Mouse (Mus musculus) midbrain, embryonic 10.5 days (tissue): ENCODE measurements around the gene Hesx1. TPM values are rescaled to one million over a fixed set of nuclear protein-coding genes. Genes with fewer than 3 reads are reported as not detected.
A peak's percentile ranks its signal among the peaks of the same experiment; 100 is the strongest.
"Not testable (repeated sequence)": the region's sequence is repeated elsewhere in the genome, so short reads cannot be mapped to it uniquely, and the experiment has no call there.

ENCODE experiments used
- DNase-seq: peaks from one replicate; pipeline ENCODE4 v3.0.0-alpha.2; 2017; ENCODE audit warnings: low spot score
- H3K27ac ChIP-seq: fragments of 300-500 bp; sonication (generic); replicated peaks from 2 replicates; pipeline ENCODE4 v1.5.1; 2016; ENCODE audit warnings: mild to moderate bottlenecking
- H3K27me3 ChIP-seq: fragments of 300-500 bp; sonication (generic); 2 replicates; pipeline ENCODE4 v1.6.1; 2016; ENCODE audit warnings: low read depth, mild to moderate bottlenecking; ENCODE audit not compliant: poor library complexity, severe bottlenecking
- H3K36me3 ChIP-seq: fragments of 300-500 bp; sonication (generic); 2 replicates; pipeline ENCODE4 v1.6.1; 2016; ENCODE audit warnings: mild to moderate bottlenecking, moderate library complexity
- H3K4me1 ChIP-seq: fragments of 300-500 bp; sonication (generic); 2 replicates; pipeline ENCODE4 v1.6.1; 2016
- H3K4me3 ChIP-seq: fragments of 300-500 bp; sonication (generic); 2 replicates; pipeline ENCODE4 v1.5.1; 2016; ENCODE audit warnings: mild to moderate bottlenecking, moderate library complexity
- H3K9me3 ChIP-seq: fragments of 300-500 bp; sonication (generic); replicated peaks from 2 replicates; pipeline ENCODE4 v1.6.1; 2016; ENCODE audit warnings: mild to moderate bottlenecking
- WGBS: fragments of 180-500 bp; shearing (Covaris S2); methylation state at CpG from one replicate; pipeline ENCODE4 v1.1.7; 2016; 5-methylcytosine and 5-hydroxymethylcytosine counted together
- polyA plus RNA-seq: library from polyadenylated mRNA; unstranded; fragments of >200 nt; fragmentation: Nextera tagmentation; extraction: Ambion mirVana; gene quantifications from 2 replicates; pipeline ENCODE4 v1.2.1, GENCODE M21; 2016

Gene Hesx1
- 0.39 and 1.1 TPM in 2 replicates for polyA plus RNA-seq

GRCm38 (mm10) chr14:26994211-26994741 is at the start of gene Hesx1:
Gene Hesx1 (plus strand): TSS chr14:26994416.
- H3K36me3 ChIP-seq: no peaks in the 10 kb centered on the region
- 12% methylated on average over 16 of the region's 16 CpGs for WGBS
- DNase-seq: peak; percentile 68
- no peaks in the 10 kb centered on the region for H3K9me3 ChIP-seq
- peak within 1 kb of the TSS; percentile 78 for H3K27ac ChIP-seq
- H3K27me3 ChIP-seq: peaks cover 14% of the 10 kb centered on the region
- peak within 1 kb of the TSS; percentile 51 for H3K4me3 ChIP-seq
- peaks cover 12% of the 10 kb centered on the region for H3K4me1 ChIP-seq

DNA sequence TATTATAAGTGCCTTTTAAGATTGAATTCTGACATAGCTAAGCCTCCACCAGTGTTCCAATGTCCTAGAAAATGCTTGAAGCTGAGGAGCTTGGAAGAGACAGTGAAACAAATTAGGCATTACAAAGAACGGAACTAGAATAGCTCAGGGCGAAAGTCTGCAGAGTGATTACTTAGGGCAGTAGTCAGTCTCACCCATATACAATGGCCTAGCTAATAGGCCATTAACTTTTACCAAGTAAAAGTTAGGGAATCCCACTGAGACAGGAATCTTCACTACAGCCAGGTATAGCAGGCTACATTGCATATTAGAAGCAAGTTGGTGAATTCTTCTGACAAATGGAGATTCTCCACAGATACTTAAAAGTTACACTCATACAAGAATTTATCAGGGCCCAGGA is 38.1 kb upstream of the Hesx1 start:
- 89% methylated on average over 2 of the region's 2 CpGs for WGBS
- H3K4me1 ChIP-seq, H3K27ac ChIP-seq, H3K27me3 ChIP-seq, DNase-seq, H3K4me3 ChIP-seq, H3K9me3 ChIP-seq: not testable (repeated sequence)
- peaks cover 46% of the 10 kb centered on the region for H3K36me3 ChIP-seq

- no peaks in the 10 kb centered on the region for H3K4me1 ChIP-seq
- no peak overlapping the region for H3K4me3 ChIP-seq
- H3K36me3 ChIP-seq: peaks cover 51% of the 10 kb centered on the region
- H3K27me3 ChIP-seq: no peaks in the 10 kb centered on the region
- no peaks in the 10 kb centered on the region for H3K9me3 ChIP-seq
- DNase-seq: no peak
- 94% methylated on average over 1 of the region's 1 CpGs for WGBS
- H3K27ac ChIP-seq: no peak overlapping the region
Observed at GRCm38 (mm10) chr14:26960518-26960917, 33.7 kb upstream of the Hesx1 start.

DNA sequence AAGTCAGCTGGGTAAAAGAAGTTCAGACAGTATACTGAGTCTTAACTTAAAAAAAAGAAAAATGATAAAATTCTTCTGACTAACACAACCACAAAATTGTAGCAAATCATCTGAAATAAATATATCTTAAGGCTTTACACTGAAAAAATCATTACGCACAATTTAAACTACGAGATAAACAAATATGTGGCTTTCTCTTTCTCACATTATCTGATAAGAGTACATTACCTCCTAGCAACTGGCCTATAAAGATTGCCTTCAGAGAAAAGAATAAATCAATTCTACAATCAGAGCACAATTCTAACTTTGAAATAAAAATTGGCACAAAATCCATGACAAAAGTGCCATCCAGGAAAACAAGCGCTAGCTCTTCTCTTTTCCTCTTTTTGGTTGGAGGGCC is 25.1 kb upstream of the Hesx1 start:
- Histone ChIP-seq H3K9me3 (no peaks in the 10 kb centered on the region), H3K4me1 (peaks cover 14% of the 10 kb centered on the region), H3K4me3 (peak overlapping the region; percentile 94), H3K36me3 (peaks cover 9% of the 10 kb centered on the region; the same call in 1 of the 2 replicates), H3K27ac (no peak overlapping the region), H3K27me3 (peaks cover 14% of the 10 kb centered on the region)
- no peak for DNase-seq
- WGBS: 90% methylated on average over 3 of the region's 3 CpGs

GRCm38 (mm10) chr14:26969856-26970407 is 24.3 kb upstream of the Hesx1 start:
- under 1% methylated on average over 62 of the region's 62 CpGs for WGBS
- Histone ChIP-seq H3K27ac (peak overlapping the region; percentile 93), H3K4me1 (peaks cover 14% of the 10 kb centered on the region), H3K9me3 (no peaks in the 10 kb centered on the region), H3K27me3 (peaks cover 14% of the 10 kb centered on the region), H3K36me3 (peaks cover 3% of the 10 kb centered on the region; the same call in 1 of the 2 replicates), H3K4me3 (peak overlapping the region; percentile 94)
- peak; percentile 70 for DNase-seq

DNA sequence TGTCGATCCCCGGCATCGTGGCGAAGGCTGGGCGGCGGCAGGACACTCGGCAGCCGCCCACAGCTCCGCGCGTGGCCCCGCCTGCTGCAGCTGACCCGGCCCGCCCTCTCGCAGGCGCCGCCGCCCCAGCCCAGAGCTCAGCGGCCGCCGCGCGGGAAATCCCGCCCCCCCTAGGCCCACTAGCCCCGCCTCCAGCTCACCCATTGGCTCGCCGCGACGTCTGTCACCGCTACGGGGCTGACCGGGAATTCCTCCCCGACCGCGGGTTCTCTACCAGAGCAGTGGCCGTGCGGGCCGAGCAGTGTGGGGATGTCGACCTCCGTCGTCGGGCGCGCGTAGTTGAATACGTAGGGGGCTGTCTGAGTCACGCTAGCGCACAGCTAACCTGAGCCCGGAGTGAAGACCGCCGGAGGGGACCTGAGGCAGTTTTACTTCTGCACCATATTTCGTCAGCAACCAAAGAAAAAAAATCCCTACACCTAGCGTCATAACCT is 23.7 kb upstream of the Hesx1 start:
- Histone ChIP-seq H3K27me3 (peaks cover 14% of the 10 kb centered on the region), H3K27ac (peak overlapping the region; percentile 93), H3K4me3 (peak overlapping the region; percentile 94), H3K9me3 (no peaks in the 10 kb centered on the region), H3K4me1 (peaks cover 14% of the 10 kb centered on the region), H3K36me3 (no peaks in the 10 kb centered on the region)
- under 1% methylated on average over 52 of the region's 53 CpGs for WGBS
- DNase-seq: peak; percentile 98

DNA sequence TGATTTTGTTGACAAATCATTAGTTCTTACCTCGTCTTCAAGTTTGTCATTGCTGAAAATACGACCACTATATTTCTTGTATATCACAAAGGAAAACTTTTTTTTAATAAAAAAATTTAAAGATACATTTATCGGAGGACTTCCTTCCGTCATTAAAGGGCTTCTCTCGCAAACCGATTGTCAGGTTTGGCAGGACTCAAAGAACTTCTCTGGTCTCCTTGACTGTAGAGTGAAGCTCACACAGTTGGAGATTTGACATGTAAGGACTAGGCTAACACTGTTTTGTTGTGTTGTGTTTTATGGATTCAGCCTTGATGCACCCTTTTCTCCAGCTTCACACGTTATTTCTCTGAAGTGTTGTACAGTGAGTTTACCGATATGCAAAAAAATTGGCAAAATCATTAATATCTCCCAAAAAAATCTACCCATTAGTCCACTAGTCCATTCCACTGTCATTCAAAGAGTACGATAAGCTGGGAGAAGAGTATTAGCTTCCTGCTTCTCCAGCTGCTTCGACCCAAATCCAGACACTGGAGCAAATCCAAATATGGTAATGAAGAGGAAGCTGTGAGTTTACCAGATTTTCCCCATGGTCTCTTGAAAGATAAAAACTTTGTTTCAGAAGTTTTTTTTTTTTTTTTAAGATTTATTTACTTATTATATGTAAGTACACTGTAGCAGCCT is 23.0 kb upstream of the Hesx1 start, which contains the start of gene Appl1:
TSS of gene Appl1 (minus strand) at position 127 of the 684 bp plus-strand sequence.
- peaks cover 16% of the 10 kb centered on the region for H3K4me1 ChIP-seq

GRCm38 (mm10) chr14:26973089-26973488 is 21.1 kb upstream of the Hesx1 start:
- DNase-seq: no peak
- WGBS: 85% methylated on average over 2 of the region's 2 CpGs
- Histone ChIP-seq H3K4me1 (peaks cover 32% of the 10 kb centered on the region), H3K4me3 (no peak overlapping the region), H3K9me3 (no peaks in the 10 kb centered on the region), H3K36me3 (no peaks in the 10 kb centered on the region), H3K27me3 (peaks cover 24% of the 10 kb centered on the region), H3K27ac (no peak overlapping the region)

More for the DNA sequence above, 23.0 kb upstream of the Hesx1 start, which contains the start of gene Appl1:
- Histone ChIP-seq H3K36me3 (no peaks in the 10 kb centered on the region), H3K4me3 (peak within 1 kb of the TSS; percentile 94), H3K27ac (peak within 1 kb of the TSS; percentile 93), H3K27me3 (peaks cover 14% of the 10 kb centered on the region), H3K9me3 (no peaks in the 10 kb centered on the region)
- no peak for DNase-seq
- 53% methylated on average over 10 of the region's 10 CpGs for WGBS

DNA sequence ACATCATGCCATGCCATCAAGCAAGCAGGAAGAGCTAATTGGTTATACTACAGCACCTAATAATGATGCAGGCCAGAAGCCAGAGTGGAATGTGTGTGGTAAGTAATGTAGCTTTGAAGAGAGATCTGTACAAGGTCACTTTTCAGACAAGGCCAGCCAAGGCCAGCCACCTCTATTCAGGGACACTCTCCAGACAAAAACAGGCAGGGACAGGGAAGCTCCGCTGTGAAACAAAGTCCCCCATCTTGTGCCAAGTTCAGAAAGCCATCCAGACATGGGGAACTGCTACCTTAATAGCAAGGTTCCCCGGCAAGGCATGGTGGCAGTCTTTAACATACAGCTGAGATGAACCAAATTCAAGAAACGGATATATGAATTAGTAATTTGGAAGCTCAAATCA is 18.7 kb upstream of the Hesx1 start:
- H3K36me3 ChIP-seq: no peaks in the 10 kb centered on the region
- H3K4me1 ChIP-seq: peaks cover 21% of the 10 kb centered on the region
- 87% methylated on average over 3 of the region's 3 CpGs for WGBS
- peaks cover 24% of the 10 kb centered on the region for H3K27me3 ChIP-seq
- H3K9me3 ChIP-seq: no peaks in the 10 kb centered on the region
- DNase-seq: no peak
- no peak overlapping the region for H3K4me3 ChIP-seq
- no peak overlapping the region for H3K27ac ChIP-seq

DNA sequence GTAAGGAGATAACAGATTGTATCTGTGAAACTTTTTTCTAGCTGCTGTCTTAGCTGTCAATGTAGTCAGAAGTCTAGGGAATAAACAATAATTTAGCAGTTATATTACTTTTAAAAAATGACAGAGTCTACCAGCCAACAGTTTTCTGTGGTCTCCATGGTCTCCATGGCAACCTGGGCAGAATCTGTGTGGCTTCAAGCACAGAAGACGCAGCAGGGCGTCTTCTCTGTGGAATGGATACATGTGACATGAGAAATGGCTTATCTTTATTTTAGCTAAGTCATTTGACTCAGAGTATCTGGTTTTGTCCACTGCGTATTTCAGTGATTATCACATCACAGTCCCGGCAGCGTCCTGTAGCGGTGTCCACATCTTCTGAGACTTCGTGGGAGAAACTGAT is 18.0 kb upstream of the Hesx1 start:
- no peak overlapping the region for H3K4me3 ChIP-seq
- peaks cover 21% of the 10 kb centered on the region for H3K4me1 ChIP-seq
- no peak for DNase-seq
- 70% methylated on average over 7 of the region's 7 CpGs for WGBS
- peaks cover 6% of the 10 kb centered on the region for H3K9me3 ChIP-seq
- H3K36me3 ChIP-seq: no peaks in the 10 kb centered on the region
- no peak overlapping the region for H3K27ac ChIP-seq
- H3K27me3 ChIP-seq: peaks cover 24% of the 10 kb centered on the region

DNA sequence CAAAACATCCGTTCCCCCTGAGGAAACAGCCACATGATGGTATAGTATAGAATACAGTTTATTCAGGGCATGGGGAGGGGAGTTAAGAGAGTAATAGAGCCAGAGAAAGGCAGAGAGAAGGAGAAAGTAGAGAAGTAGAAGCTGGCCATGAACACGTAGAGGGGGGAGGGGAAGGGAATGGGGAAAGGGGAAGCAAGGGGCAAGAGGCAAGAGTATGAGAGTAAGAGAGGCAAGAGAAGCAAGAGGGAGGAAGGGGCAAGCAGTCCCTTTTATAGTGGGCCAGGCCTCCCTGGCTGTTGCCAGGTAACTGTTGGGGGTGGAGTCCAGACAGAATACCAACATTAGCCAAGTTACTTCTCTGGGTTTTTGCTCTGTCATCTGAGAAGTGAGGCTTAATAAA is 16.7 kb upstream of the Hesx1 start:
- Histone ChIP-seq H3K27ac (no peak overlapping the region), H3K9me3 (peaks cover 10% of the 10 kb centered on the region), H3K36me3 (no peaks in the 10 kb centered on the region), H3K4me1 (peaks cover 21% of the 10 kb centered on the region), H3K27me3 (peaks cover 11% of the 10 kb centered on the region), H3K4me3 (no peak overlapping the region)
- no peak for DNase-seq
- 33% methylated on average over 2 of the region's 2 CpGs for WGBS

- Histone ChIP-seq H3K27ac (no peak overlapping the region), H3K9me3 (peaks cover 10% of the 10 kb centered on the region), H3K4me3 (no peak overlapping the region), H3K4me1 (peaks cover 21% of the 10 kb centered on the region), H3K27me3 (peaks cover 10% of the 10 kb centered on the region), H3K36me3 (no peaks in the 10 kb centered on the region)
- WGBS: 94% methylated on average over 3 of the region's 3 CpGs
- DNase-seq: no peak
Observed at GRCm38 (mm10) chr14:26979808-26980207, 14.4 kb upstream of the Hesx1 start.

DNA sequence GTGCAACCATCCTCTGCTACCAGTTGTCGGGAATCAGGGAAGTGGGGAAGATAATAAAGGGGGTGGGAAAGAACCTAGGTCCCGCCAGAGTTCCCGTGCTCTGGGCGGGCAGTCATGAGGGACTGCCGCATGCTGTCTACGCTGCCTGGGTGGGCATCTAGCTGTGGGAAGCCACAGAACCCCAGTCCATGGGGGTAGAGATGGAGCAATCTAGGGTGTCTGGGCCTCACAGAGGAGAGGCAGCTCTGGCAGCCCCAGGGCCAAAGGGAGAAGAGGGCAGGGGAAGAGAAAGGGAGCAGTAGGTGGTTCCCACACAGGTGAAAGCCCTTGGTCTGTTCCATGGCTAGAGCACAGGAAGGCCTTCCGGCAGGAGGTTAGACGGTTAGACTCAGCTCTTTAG is 13.2 kb upstream of the Hesx1 start:
- no peaks in the 10 kb centered on the region for H3K36me3 ChIP-seq
- peaks cover 10% of the 10 kb centered on the region for H3K27me3 ChIP-seq
- H3K4me1 ChIP-seq: peaks cover 21% of the 10 kb centered on the region
- no peak overlapping the region for H3K4me3 ChIP-seq
- DNase-seq: no peak
- H3K9me3 ChIP-seq: peaks cover 10% of the 10 kb centered on the region
- H3K27ac ChIP-seq: no peak overlapping the region
- WGBS: 94% methylated on average over 8 of the region's 8 CpGs
